Mouse (Mus musculus): ENCODE measurements around the gene Rnf186. TPM values are rescaled to one million over a fixed set of nuclear protein-coding genes. Genes with fewer than 3 reads are reported as not detected.

Gene Rnf186
- 74.5 and 93.5 TPM in 2 replicates for polyA plus RNA-seq (2012; rRNA removed)

DNA sequence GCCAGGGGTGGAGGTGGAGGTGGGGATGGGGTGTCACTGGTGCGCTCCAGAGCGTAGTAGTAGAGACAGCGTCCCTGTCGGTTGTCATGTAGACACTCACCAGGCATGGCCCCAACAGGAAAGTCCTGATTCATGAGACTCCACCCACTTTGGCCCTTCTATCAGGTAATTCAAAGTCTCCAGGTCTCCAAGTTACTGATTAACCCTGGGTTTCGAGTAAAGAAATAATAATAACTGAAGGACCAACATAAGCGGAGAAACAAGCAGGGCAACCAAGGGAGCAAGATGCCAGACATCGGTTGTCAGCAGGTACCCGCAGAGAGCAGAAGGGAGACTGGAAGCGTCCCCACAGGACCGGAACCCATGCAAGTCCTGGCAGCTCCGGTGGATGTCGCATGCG, at the start of gene Rnf186:
TSS of gene Rnf186 (plus strand) at position 247 of the 400 bp plus-strand sequence.
- peak; percentile 56 for DNase-seq
- TF ChIP-seq POLR2A (IDR thresholded peaks at IDR 0.05; ENCODE audit: borderline replicate concordance, extremely low read depth, low read depth, low read length) = peak; percentile 74; the same call in 1 of the 2 replicates
- no peak for TF ChIP-seq CTCF (IDR thresholded peaks at IDR 0.05; ENCODE audit: insufficient read depth, low read length)
- peak within 1 kb of the TSS; percentile 69 for H3K4me3 ChIP-seq (replicated peaks; ENCODE audit: extremely low read depth, low read depth, low read length)
- WGBS = 70% methylated on average over 13 of the region's 13 CpGs
- no peaks in the 10 kb centered on the region for H3K4me1 ChIP-seq (ENCODE audit: control insufficient read depth, insufficient read depth, low read length)

DNA sequence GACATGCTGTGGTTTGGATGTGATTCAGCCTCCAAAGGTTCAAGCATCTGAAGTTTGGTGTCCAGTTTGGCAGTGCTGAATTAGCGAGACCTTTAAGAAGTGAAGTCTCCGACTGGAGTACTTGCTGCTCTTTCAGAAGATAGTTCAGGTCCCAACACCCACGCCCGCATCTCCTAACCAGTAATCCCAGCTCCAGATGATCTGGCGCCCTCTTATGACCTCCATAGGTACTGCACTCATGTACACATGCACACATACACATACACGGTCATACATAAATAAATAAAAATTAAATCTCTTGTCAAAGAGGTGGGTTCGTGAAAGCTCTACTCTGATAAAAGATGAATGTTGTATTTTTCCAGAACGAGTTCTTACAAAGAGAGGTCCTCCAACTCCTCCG, 49.6 kb upstream of the Rnf186 start:
- TF ChIP-seq POLR2A (IDR thresholded peaks at IDR 0.05; ENCODE audit: borderline replicate concordance, extremely low read depth, low read depth, low read length) (no peak), CTCF (IDR thresholded peaks at IDR 0.05; ENCODE audit: insufficient read depth, low read length) (no peak)
- no peak for DNase-seq
- WGBS = 76% methylated on average over 9 of the region's 9 CpGs
- Histone ChIP-seq H3K4me3 (replicated peaks; ENCODE audit: extremely low read depth, low read depth, low read length) (no peak overlapping the region), H3K4me1 (ENCODE audit: control insufficient read depth, insufficient read depth, low read length) (peaks cover 5% of the 10 kb centered on the region)

DNA sequence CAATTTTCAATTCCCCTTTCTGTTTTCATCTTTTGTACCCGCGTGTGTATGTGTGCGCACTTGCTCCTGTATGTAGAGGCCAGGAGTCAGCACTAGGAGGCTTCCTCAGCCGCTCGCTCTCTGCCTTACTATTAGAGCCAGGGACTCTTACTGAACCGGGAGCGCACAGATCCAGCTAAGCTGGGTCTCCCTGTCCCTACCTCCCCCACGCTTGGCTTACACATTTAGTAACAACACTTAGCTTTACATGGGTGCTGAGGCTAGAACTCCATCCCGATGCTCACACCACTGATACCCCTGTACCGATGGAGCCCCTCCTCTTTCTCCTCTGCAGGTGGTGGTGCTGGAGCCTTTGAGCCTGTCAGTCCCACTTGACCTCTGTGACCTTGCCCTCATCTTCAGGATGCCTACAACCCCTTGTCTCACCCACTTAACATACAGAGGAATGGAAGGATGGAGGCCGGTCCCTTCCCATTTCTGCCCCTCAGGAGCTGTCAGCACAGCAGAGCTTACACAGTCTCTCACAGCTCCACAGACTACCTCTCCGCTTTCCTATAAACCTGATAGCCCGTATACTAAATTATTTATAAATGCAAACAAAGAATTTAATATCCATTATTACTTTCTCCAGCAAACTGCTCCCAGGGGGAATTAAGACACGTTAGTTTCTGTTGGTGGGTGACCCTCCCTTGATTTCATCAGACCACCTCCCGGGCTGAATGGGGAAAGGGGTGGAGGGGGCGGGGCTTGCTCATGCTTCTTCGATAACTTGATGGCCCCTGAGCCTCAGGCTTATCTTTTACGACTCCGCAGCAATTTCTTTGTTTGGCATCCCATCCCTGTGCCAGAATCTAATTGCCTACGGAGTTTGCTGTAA, 45.4 kb upstream of the Rnf186 start:
- TF ChIP-seq POLR2A (IDR thresholded peaks at IDR 0.05; ENCODE audit: borderline replicate concordance, extremely low read depth, low read depth, low read length) = no peak
- no peak for TF ChIP-seq CTCF (IDR thresholded peaks at IDR 0.05; ENCODE audit: insufficient read depth, low read length)
- 41% methylated on average over 20 of the region's 20 CpGs for WGBS
- Histone ChIP-seq H3K4me1 (ENCODE audit: control insufficient read depth, insufficient read depth, low read length) (no peaks in the 10 kb centered on the region), H3K4me3 (replicated peaks; ENCODE audit: extremely low read depth, low read depth, low read length) (no peak overlapping the region)
- no peak for DNase-seq

DNA sequence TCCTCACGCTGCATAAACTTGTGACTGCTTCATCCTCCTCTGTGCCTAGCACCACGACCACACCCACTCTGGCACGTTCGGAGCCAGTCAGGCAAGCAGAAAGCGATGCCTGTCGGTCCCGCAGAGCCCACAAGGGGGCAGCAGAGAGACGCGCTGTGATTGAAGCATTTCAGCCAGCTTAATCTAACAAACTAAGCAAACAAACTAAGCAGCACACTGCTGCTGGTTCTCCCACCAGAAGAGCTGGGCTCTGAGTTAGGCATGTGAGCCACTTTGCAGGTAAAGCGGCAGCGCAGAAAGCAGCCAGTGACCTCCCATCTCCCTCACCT, 44.8 kb upstream of the Rnf186 start:
- Histone ChIP-seq H3K4me3 (replicated peaks; ENCODE audit: extremely low read depth, low read depth, low read length) (no peak overlapping the region), H3K4me1 (ENCODE audit: control insufficient read depth, insufficient read depth, low read length) (no peaks in the 10 kb centered on the region)
- TF ChIP-seq POLR2A (IDR thresholded peaks at IDR 0.05; ENCODE audit: borderline replicate concordance, extremely low read depth, low read depth, low read length) = 0 out of 2 replicates have a peak, but pooled peaks have one; percentile 15
- peak; percentile 97 for TF ChIP-seq CTCF (IDR thresholded peaks at IDR 0.05; ENCODE audit: insufficient read depth, low read length)
- peak; percentile 98 for DNase-seq
- WGBS = 1% methylated on average over 11 of the region's 11 CpGs

DNA sequence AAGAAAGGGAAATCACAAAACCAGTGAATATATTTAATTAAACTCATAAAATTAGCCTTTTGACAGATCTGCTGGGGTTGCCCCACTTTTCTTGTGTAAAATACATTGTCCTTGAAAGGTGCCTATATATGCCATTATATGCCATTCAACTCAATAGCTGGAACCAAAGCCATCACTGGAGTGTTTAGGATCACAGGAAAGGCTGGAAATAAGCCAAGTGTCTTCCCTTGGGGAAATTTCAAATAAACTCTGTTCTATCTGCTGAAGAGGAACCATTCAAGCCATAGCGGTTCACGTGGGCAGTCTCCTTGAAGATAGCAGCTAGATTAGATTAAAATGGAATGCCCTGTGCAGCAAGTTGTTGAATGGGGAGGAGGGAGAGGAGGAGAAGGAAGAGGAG, 41.4 kb upstream of the Rnf186 start:
- 28% methylated on average over 2 of the region's 2 CpGs for WGBS
- no peak for TF ChIP-seq CTCF (IDR thresholded peaks at IDR 0.05; ENCODE audit: insufficient read depth, low read length)
- TF ChIP-seq POLR2A (IDR thresholded peaks at IDR 0.05; ENCODE audit: borderline replicate concordance, extremely low read depth, low read depth, low read length) = no peak

DNA sequence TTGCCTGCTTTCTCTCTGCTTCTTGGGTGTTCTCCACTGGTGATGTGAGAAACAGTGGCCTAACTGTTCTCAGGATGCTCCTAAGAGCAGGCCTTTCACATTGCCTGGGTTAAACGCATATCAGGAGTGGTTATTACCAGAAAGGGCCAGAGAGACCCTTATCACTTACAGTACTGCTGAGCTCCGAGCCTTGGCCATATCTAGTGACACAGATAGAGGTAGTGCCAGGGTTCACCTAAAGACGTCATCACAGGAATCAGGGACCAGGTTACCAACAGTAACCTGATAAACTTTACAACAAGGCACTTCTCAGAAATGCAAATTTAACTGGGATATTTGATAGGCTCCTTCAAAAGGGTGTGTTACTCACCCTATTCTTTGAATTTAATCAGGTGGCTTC, 33.0 kb upstream of the Rnf186 start:
- peaks cover 5% of the 10 kb centered on the region; the same call in 1 of the 2 replicates for H3K4me1 ChIP-seq (ENCODE audit: control insufficient read depth, insufficient read depth, low read length)
- DNase-seq = no peak
- TF ChIP-seq POLR2A (IDR thresholded peaks at IDR 0.05; ENCODE audit: borderline replicate concordance, extremely low read depth, low read depth, low read length) = no peak
- TF ChIP-seq CTCF (IDR thresholded peaks at IDR 0.05; ENCODE audit: insufficient read depth, low read length) = no peak
- no peak overlapping the region for H3K4me3 ChIP-seq (replicated peaks; ENCODE audit: extremely low read depth, low read depth, low read length)
- 58% methylated on average over 3 of the region's 3 CpGs for WGBS

More for the DNA sequence above, 41.4 kb upstream of the Rnf186 start:
- no peak overlapping the region for H3K4me3 ChIP-seq (replicated peaks; ENCODE audit: extremely low read depth, low read depth, low read length)
- DNase-seq = no peak
- H3K4me1 ChIP-seq (ENCODE audit: control insufficient read depth, insufficient read depth, low read length) = no peaks in the 10 kb centered on the region

DNA sequence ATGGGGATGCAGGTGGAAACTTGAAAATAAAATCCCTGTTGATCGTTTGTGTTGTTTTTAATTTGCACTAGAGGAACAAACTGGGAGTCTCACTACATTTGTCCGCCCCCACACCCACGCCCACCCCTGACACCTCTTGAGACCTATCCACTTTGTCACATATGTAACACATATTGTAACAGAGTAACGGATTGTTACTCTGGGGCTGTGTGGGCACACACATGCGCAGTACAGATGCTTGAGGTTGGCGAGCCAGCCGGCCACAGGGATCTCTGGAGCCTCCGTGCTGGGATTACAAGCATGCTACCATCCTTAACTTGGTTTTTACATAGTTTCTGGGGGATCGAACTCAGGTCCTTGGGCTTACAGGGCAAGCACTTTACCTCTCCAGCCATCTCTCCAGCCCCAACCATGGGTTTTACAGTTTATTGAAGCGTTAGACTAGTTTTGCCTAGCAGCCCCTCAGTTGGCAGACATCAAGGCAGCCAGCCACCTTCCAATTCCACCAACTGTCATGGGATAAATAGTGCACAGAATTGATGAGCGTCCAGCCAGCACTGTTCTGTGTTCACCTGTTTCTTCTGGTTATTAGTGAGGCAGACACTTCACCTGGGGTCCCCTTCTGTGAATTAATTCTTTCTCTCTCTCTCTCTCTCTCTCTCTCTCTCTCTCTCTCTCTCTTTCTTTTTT, 32.3 kb upstream of the Rnf186 start:
- no peak for DNase-seq
- 82% methylated on average over 11 of the region's 11 CpGs for WGBS
- H3K4me1 ChIP-seq (ENCODE audit: control insufficient read depth, insufficient read depth, low read length) = peaks cover 8% of the 10 kb centered on the region
- H3K4me3 ChIP-seq (replicated peaks; ENCODE audit: extremely low read depth, low read depth, low read length) = no peak overlapping the region
- TF ChIP-seq POLR2A (IDR thresholded peaks at IDR 0.05; ENCODE audit: borderline replicate concordance, extremely low read depth, low read depth, low read length) = no peak
- TF ChIP-seq CTCF (IDR thresholded peaks at IDR 0.05; ENCODE audit: insufficient read depth, low read length) = no peak

DNA sequence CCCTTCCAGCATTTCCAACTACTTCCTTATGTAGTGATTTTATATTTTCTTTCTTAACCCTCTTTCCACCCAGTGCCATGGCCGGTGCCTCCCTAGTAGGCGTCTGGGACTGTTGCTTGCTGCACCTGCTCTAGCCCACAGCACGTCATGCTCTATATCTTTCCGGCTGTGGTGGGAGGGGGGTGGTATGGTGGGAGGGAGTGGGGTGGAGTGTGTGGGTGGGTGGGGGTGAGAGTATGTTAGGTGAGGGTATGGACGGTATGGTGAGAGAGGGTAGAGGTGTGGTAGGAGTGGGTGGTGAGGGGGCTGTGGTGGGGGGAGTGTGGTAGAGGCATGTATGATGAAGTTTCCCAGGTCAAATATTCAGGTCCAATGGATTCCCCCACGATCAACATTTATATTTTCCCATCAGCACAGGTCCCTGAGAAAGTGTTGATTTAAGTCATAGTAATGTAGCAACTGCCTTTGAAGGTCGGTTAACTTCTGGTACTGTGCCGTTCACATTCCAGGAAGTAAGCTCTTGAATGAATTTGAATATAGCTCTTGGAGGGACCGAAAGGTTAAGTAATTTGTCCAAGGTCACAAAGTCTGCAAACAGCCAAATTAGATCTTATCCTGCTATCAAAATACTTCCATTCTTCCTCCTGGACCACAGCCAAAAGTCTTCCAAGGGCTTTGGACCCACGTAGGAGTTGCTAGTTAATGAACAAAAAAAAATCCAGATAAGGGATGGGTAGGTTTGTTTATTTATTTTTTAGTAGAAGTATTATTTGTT, 28.2 kb upstream of the Rnf186 start:
- TF ChIP-seq POLR2A (IDR thresholded peaks at IDR 0.05; ENCODE audit: borderline replicate concordance, extremely low read depth, low read depth, low read length) (no peak), CTCF (IDR thresholded peaks at IDR 0.05; ENCODE audit: insufficient read depth, low read length) (no peak)
- Histone ChIP-seq H3K4me3 (replicated peaks; ENCODE audit: extremely low read depth, low read depth, low read length) (no peak overlapping the region), H3K4me1 (ENCODE audit: control insufficient read depth, insufficient read depth, low read length) (peaks cover 13% of the 10 kb centered on the region)
- WGBS = 37% methylated on average over 10 of the region's 10 CpGs
- no peak for DNase-seq

DNA sequence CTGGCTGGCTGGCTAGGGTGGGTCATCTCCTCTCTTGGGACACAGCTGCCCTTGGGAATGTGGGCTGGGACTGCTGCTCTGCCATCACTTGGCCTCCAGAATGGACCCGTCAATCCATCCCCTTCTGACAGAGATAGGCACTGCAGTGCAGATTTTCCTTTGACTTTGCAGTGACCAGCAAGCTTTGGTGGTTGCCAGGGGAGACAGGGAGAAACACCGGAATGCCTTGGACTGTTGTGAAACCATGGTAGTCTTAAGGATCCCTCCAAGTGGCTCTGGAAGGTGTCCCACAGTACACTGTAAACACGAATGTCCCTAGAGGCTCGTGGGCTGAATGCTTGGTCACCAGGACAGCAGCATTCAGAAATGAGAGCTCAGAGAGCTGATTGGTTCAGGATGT, 27.4 kb upstream of the Rnf186 start:
- H3K4me3 ChIP-seq (replicated peaks; ENCODE audit: extremely low read depth, low read depth, low read length) = no peak overlapping the region
- peak; percentile 75 for DNase-seq
- peaks cover 13% of the 10 kb centered on the region for H3K4me1 ChIP-seq (ENCODE audit: control insufficient read depth, insufficient read depth, low read length)
- WGBS = 34% methylated on average over 4 of the region's 4 CpGs
- TF ChIP-seq CTCF (IDR thresholded peaks at IDR 0.05; ENCODE audit: insufficient read depth, low read length) (peak; percentile 34; the same call in 1 of the 2 replicates), POLR2A (IDR thresholded peaks at IDR 0.05; ENCODE audit: borderline replicate concordance, extremely low read depth, low read depth, low read length) (no peak)
